Mouse (Mus musculus) neural tube, embryonic 13.5 days (tissue): Measurements from ENCODE around the gene Cdh22. TPM values are rescaled to one million over a fixed set of nuclear protein-coding genes. Genes with fewer than 3 reads are reported as not detected.

Experiments
- ATAC-seq: fragments of 200-750 bp; cut with Nextera tagmentation; 2 replicates; pipeline ENCODE4 v1.8.0; 2017; ENCODE audit warnings: low read depth, mild to moderate bottlenecking, moderate TSS enrichment, moderate library complexity
- H3K27ac ChIP-seq: fragments of 300-500 bp; sonication (generic); replicated peaks from 2 replicates; pipeline ENCODE4 v1.5.1; 2015; ENCODE audit warnings: moderate library complexity, mild to moderate bottlenecking, inconsistent platforms
- H3K27me3 ChIP-seq: fragments of 300-500 bp; sonication (generic); 2 replicates; pipeline ENCODE4 v1.6.1; 2015; ENCODE audit warnings: mild to moderate bottlenecking, inconsistent platforms
- H3K36me3 ChIP-seq: fragments of 300-500 bp; sonication (generic); 2 replicates; pipeline ENCODE4 v1.6.1; 2015; ENCODE audit warnings: mild to moderate bottlenecking, inconsistent platforms
- H3K4me1 ChIP-seq: fragments of 300-500 bp; sonication (generic); replicated peaks from 2 replicates; pipeline ENCODE4 v1.6.1; 2015; ENCODE audit warnings: inconsistent platforms
- H3K4me2 ChIP-seq: fragments of 300-500 bp; sonication (generic); 2 replicates; pipeline ENCODE4 v1.6.1; 2015; ENCODE audit warnings: inconsistent platforms, mild to moderate bottlenecking, moderate library complexity
- H3K4me3 ChIP-seq: fragments of 300-500 bp; sonication (generic); 2 replicates; pipeline ENCODE4 v1.5.1; 2015; ENCODE audit warnings: mild to moderate bottlenecking, inconsistent platforms
- H3K9ac ChIP-seq: fragments of 300-500 bp; sonication (generic); 2 replicates; pipeline ENCODE4 v1.6.1; 2015; ENCODE audit warnings: moderate library complexity, mild to moderate bottlenecking, inconsistent platforms
- H3K9me3 ChIP-seq: fragments of 300-500 bp; sonication (generic); 2 replicates; pipeline ENCODE4 v1.6.1; 2016; ENCODE audit warnings: inconsistent platforms
- WGBS: fragments of 180-500 bp; shearing (Covaris S2); methylation state at CpG from one replicate; pipeline ENCODE4 v1.1.7; 2015; 5-methylcytosine and 5-hydroxymethylcytosine counted together
- polyA plus RNA-seq: library from polyadenylated mRNA; unstranded; fragments of >200 nt; fragmentation: Nextera tagmentation; extraction: Ambion mirVana; gene quantifications from 2 replicates; pipeline ENCODE4 v1.2.1, GENCODE M21; 2015

The Cdh22 gene
- polyA plus RNA-seq, 1 experiment from 2014 or later: 11.4 TPM

GRCm38 (mm10) chr2:165074081-165074884, 160.4 kb downstream of the Cdh22 start:
- Histone ChIP-seq H3K27ac (no peak overlapping the region), H3K27me3 (peaks cover 74% of the 10 kb centered on the region), H3K9me3 (no peaks in the 10 kb centered on the region), H3K9ac (no peak overlapping the region), H3K36me3 (no peaks in the 10 kb centered on the region), H3K4me2 (no peak overlapping the region), H3K4me1 (peaks cover 56% of the 10 kb centered on the region), H3K4me3 (no peak overlapping the region)
- ATAC-seq: no peak
- WGBS: 50% methylated on average over 11 of the region's 11 CpGs

GRCm38 (mm10) chr2:165073381-165073781, 161.3 kb downstream of the Cdh22 start:
- no peaks in the 10 kb centered on the region for H3K36me3 ChIP-seq
- H3K27me3 ChIP-seq: peaks cover 65% of the 10 kb centered on the region
- no peak overlapping the region for H3K4me3 ChIP-seq
- H3K27ac ChIP-seq: no peak overlapping the region
- peaks cover 47% of the 10 kb centered on the region for H3K4me1 ChIP-seq
- no peak overlapping the region for H3K4me2 ChIP-seq
- peak overlapping the region; percentile 26; the same call in 1 of the 2 replicates for H3K9ac ChIP-seq
- 28% methylated on average over 9 of the region's 9 CpGs for WGBS
- H3K9me3 ChIP-seq: no peaks in the 10 kb centered on the region
- no peak for ATAC-seq

GRCm38 (mm10) chr2:165070096-165070816, 164.4 kb downstream of the Cdh22 start:
- H3K27me3 ChIP-seq: peaks cover 44% of the 10 kb centered on the region
- H3K27ac ChIP-seq: no peak overlapping the region
- 24% methylated on average over 23 of the region's 23 CpGs for WGBS
- peak overlapping the region; percentile 34 for H3K4me2 ChIP-seq
- H3K9me3 ChIP-seq: no peaks in the 10 kb centered on the region
- peak; percentile 29; the same call in 1 of the 2 replicates for ATAC-seq
- no peak overlapping the region for H3K9ac ChIP-seq
- H3K36me3 ChIP-seq: no peaks in the 10 kb centered on the region
- H3K4me1 ChIP-seq: peaks cover 19% of the 10 kb centered on the region
- H3K4me3 ChIP-seq: no peak overlapping the region

GRCm38 (mm10) chr2:165068806-165069205, 165.8 kb downstream of the Cdh22 start:
- 69% methylated on average over 2 of the region's 2 CpGs for WGBS
- Histone ChIP-seq H3K4me3 (no peak overlapping the region), H3K9ac (no peak overlapping the region), H3K4me1 (peaks cover 26% of the 10 kb centered on the region), H3K27ac (no peak overlapping the region), H3K36me3 (no peaks in the 10 kb centered on the region), H3K9me3 (no peaks in the 10 kb centered on the region), H3K27me3 (peaks cover 32% of the 10 kb centered on the region), H3K4me2 (no peak overlapping the region)
- ATAC-seq: no peak

DNA sequence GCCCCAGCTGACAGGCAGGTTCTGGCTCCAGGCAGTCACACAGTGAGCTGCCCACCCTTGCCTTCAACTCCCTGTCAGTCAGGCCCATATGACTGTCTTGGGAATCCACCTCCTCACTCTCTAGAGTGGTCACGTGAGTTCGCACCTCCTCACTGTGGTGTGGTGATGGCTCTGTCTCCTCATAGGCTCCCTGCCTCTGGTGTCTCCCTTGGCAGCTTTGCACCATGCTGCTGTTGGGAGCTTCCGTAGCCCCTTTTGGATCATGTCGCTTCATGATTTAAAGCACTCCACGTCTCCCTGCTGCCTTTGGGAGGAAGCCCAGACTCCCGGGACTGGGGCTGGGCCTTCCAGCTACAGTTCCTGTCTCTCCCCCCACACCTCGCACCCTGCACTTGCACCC, 170.2 kb downstream of the Cdh22 start:
- Histone ChIP-seq H3K9me3 (no peaks in the 10 kb centered on the region), H3K4me2 (no peak overlapping the region), H3K9ac (no peak overlapping the region), H3K4me1 (peaks cover 7% of the 10 kb centered on the region), H3K36me3 (no peaks in the 10 kb centered on the region), H3K27ac (no peak overlapping the region), H3K27me3 (no peaks in the 10 kb centered on the region), H3K4me3 (no peak overlapping the region)
- 38% methylated on average over 7 of the region's 7 CpGs for WGBS
- ATAC-seq: no peak

DNA sequence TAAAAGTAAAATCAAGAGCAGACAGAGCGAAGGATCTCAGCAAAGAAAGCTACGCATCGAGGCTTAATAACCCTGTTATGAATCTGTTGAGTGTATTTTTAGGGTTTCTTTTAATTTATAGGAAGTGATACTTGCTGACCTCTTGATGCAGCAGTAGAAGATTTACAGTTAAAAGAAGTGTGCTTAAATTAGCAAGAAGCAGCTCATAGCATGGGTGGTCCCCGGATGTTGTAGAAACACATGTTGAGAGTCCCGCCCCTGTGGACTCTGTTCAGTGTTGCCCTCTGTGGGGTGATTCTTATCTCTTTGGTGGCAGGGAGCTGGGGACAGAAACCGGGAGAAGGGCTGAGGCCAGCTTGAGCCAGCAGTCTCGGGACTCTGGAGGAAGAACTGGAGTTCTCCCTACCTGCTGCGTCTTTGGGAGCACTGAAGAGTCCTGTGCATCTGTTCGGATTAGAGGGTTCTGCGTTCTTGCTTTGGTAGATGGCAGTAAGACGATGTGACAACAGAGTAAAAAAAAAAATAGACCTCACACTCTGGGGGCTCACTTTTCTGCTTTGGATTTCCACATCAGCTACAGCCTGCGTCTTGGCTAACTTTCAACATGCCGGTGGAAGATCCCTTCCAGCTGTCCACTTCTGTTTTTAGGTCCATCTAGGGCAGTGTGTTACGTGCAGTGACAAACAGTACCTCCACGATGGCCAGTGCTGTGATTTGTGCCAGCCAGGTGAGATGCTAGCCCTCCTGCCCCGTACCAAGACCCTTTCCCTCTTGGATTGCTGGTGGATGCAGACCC, 172.8 kb downstream of the Cdh22 start:
- H3K4me3 ChIP-seq: no peak overlapping the region
- 88% methylated on average over 16 of the region's 16 CpGs for WGBS
- no peaks in the 10 kb centered on the region; the same call in 1 of the 2 replicates for H3K27me3 ChIP-seq
- ATAC-seq: no peak
- H3K4me2 ChIP-seq: no peak overlapping the region
- no peak overlapping the region for H3K9ac ChIP-seq
- no peaks in the 10 kb centered on the region for H3K9me3 ChIP-seq
- no peaks in the 10 kb centered on the region for H3K36me3 ChIP-seq
- no peak overlapping the region for H3K27ac ChIP-seq
- H3K4me1 ChIP-seq: peaks cover 7% of the 10 kb centered on the region

Other genes starting within 250 kb of the Cdh22 start
- 97.3 and 111 TPM in 2 replicates for gene Ncoa5, start 200.0 kb downstream of the Cdh22 start, polyA plus RNA-seq
- 7.2 and 8.3 TPM in 2 replicates for gene Cd40, start 179.2 kb downstream of the Cdh22 start, polyA plus RNA-seq
- not detected in 2 replicates for gene 1700025C18Rik, start 144.1 kb downstream of the Cdh22 start, polyA plus RNA-seq
- 51.3 and 57.3 TPM in 2 replicates for gene Slc35c2, start 53.0 kb upstream of the Cdh22 start, polyA plus RNA-seq
- 89.8 and 95.7 TPM in 2 replicates for gene Elmo2, start 91.6 kb upstream of the Cdh22 start, polyA plus RNA-seq
- 6.9 and 7.5 TPM in 2 replicates for gene Zfp663, start 133.9 kb upstream of the Cdh22 start, polyA plus RNA-seq
- gene Zfp334, start 153.4 kb upstream of the Cdh22 start, polyA plus RNA-seq: 10.4 and 12.2 TPM in 2 replicates
- 0.06 and 0.08 TPM in 2 replicates for gene Ocstamp, start 165.6 kb upstream of the Cdh22 start, polyA plus RNA-seq
- gene Slc13a3, start 238.4 kb upstream of the Cdh22 start, polyA plus RNA-seq: 1.0 and 1.2 TPM in 2 replicates